Mouse (Mus musculus) limb, embryonic 11.5 days (tissue): ENCODE measurements around the gene Gen1. TPM values are rescaled to one million over a fixed set of nuclear protein-coding genes. Genes with fewer than 3 reads are reported as not detected.

ENCODE experiments used
- ATAC-seq: fragments of 200-750 bp; cut with Nextera tagmentation; 2 replicates; pipeline ENCODE4 v1.8.0; 2017; ENCODE audit warnings: low read depth; ENCODE audit not compliant: insufficient number of reproducible peaks, low FRiP score, low TSS enrichment
- DNase-seq: peaks from one replicate; pipeline ENCODE4 v3.0.0-alpha.2; 2015; ENCODE audit warnings: low spot score
- H3K27ac ChIP-seq: fragments of 300-500 bp; sonication (generic); replicated peaks from 2 replicates; pipeline ENCODE4 v1.5.1; 2014; ENCODE audit warnings: low read depth, mild to moderate bottlenecking, low read length
- H3K27me3 ChIP-seq: fragments of 300-500 bp; sonication (generic); 2 replicates; pipeline ENCODE4 v1.6.1; 2014; ENCODE audit warnings: mild to moderate bottlenecking, low read length, mixed read lengths; ENCODE audit not compliant: control insufficient read depth, insufficient read depth
- H3K36me3 ChIP-seq: fragments of 300-500 bp; sonication (generic); 2 replicates; pipeline ENCODE4 v1.6.1; 2014; ENCODE audit warnings: mild to moderate bottlenecking, low read length, moderate library complexity, mixed read lengths; ENCODE audit not compliant: control insufficient read depth, insufficient read depth
- H3K4me1 ChIP-seq: fragments of 300-500 bp; sonication (generic); 2 replicates; pipeline ENCODE4 v1.6.1; 2014; ENCODE audit warnings: low read length, mixed read lengths; ENCODE audit not compliant: control insufficient read depth, insufficient read depth
- H3K4me2 ChIP-seq: fragments of 300-500 bp; sonication (generic); 2 replicates; pipeline ENCODE4 v1.6.1; 2014; ENCODE audit warnings: low read depth, mild to moderate bottlenecking, moderate library complexity; ENCODE audit not compliant: severe bottlenecking
- H3K4me3 ChIP-seq: fragments of 300-500 bp; sonication (generic); 2 replicates; pipeline ENCODE4 v1.5.1; 2014; ENCODE audit warnings: low read depth, low read length
- H3K9ac ChIP-seq: fragments of 300-500 bp; sonication (generic); 2 replicates; pipeline ENCODE4 v1.6.1; 2014; ENCODE audit warnings: mild to moderate bottlenecking, low read length
- H3K9me3 ChIP-seq: fragments of 300-500 bp; sonication (generic); 2 replicates; pipeline ENCODE4 v1.6.1; 2016; ENCODE audit warnings: low read length; ENCODE audit not compliant: control insufficient read depth
- WGBS: fragments of 180-500 bp; shearing (Covaris S2); extraction: QIAGEN DNeasy Blood & Tissue Kit; methylation state at CpG from one replicate; pipeline ENCODE4 v1.1.7; 2014; 5-methylcytosine and 5-hydroxymethylcytosine counted together
- polyA plus RNA-seq: library from polyadenylated mRNA; unstranded; fragments of >200 nt; fragmentation: Nextera tagmentation; extraction: Ambion mirVana; gene quantifications from 2 replicates; pipeline ENCODE4 v1.2.1, GENCODE M21; 2014

Gene Gen1
- polyA plus RNA-seq, 1 experiment from 2014 or later: 14.9 TPM

GRCm38 (mm10) chr12:11221524-11222330 is 43.9 kb downstream of the Gen1 start:
- peaks cover 4% of the 10 kb centered on the region; the same call in 1 of the 2 replicates for H3K4me1 ChIP-seq
- no peaks in the 10 kb centered on the region for H3K36me3 ChIP-seq
- ATAC-seq (peak; percentile 90), DNase-seq (peak; percentile 75)
- 0 out of 2 replicates have a peak overlapping the region, but pooled peaks have one; percentile 24 for H3K9ac ChIP-seq
- H3K4me3 ChIP-seq: no peak overlapping the region
- peak overlapping the region; percentile 70 for H3K27ac ChIP-seq
- no peaks in the 10 kb centered on the region for H3K27me3 ChIP-seq
- H3K4me2 ChIP-seq: no peak overlapping the region; the same call in 1 of the 2 replicates
- no peaks in the 10 kb centered on the region for H3K9me3 ChIP-seq
- WGBS: 31% methylated on average over 20 of the region's 20 CpGs

- Histone ChIP-seq H3K4me2 (no peak overlapping the region), H3K9me3 (no peaks in the 10 kb centered on the region), H3K36me3 (no peaks in the 10 kb centered on the region), H3K4me1 (peaks cover 4% of the 10 kb centered on the region; the same call in 1 of the 2 replicates), H3K9ac (no peak overlapping the region), H3K27me3 (no peaks in the 10 kb centered on the region), H3K4me3 (no peak overlapping the region), H3K27ac (no peak overlapping the region)
- ATAC-seq: no peak
- WGBS: 38% methylated on average over 7 of the region's 7 CpGs
- no peak for DNase-seq
Measured at GRCm38 (mm10) chr12:11217726-11218250, 47.8 kb downstream of the Gen1 start.

- no peak overlapping the region for H3K27ac ChIP-seq
- peaks cover 1% of the 10 kb centered on the region; the same call in 1 of the 2 replicates for H3K4me1 ChIP-seq
- no peak for DNase-seq
- H3K27me3 ChIP-seq: no peaks in the 10 kb centered on the region
- no peak overlapping the region for H3K4me3 ChIP-seq
- no peak for ATAC-seq
- 75% methylated on average over 3 of the region's 3 CpGs for WGBS
- no peaks in the 10 kb centered on the region for H3K36me3 ChIP-seq
- H3K9ac ChIP-seq: no peak overlapping the region
- no peaks in the 10 kb centered on the region for H3K9me3 ChIP-seq
- no peak overlapping the region for H3K4me2 ChIP-seq
Measured at GRCm38 (mm10) chr12:11216454-11216853, 49.1 kb downstream of the Gen1 start.

DNA sequence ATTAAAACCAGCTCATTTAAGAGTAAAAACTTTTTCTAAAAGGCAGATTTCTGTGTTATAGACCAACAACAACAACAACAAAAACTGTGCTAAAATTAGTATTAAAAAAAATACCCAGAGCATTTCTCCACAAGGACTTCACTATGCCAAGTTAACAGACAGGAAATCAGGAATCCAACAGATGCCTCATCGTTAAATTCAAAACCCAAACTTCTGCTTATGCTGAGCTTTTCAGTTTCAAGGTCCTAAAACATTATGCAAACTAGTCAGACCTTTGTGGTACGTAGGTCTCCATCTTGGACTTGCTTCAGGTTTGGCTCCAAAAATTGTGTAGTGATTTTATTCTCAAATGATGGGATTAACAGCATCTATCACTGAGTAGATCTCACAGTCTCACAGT is 50.0 kb downstream of the Gen1 start:
- no peaks in the 10 kb centered on the region for H3K36me3 ChIP-seq
- DNase-seq: no peak
- no peaks in the 10 kb centered on the region for H3K4me1 ChIP-seq
- H3K9ac ChIP-seq: no peak overlapping the region
- no peak overlapping the region for H3K27ac ChIP-seq
- WGBS: 91% methylated on average over 2 of the region's 2 CpGs
- H3K9me3 ChIP-seq: no peaks in the 10 kb centered on the region
- no peak overlapping the region for H3K4me2 ChIP-seq
- no peak for ATAC-seq
- no peaks in the 10 kb centered on the region for H3K27me3 ChIP-seq
- H3K4me3 ChIP-seq: no peak overlapping the region

DNA sequence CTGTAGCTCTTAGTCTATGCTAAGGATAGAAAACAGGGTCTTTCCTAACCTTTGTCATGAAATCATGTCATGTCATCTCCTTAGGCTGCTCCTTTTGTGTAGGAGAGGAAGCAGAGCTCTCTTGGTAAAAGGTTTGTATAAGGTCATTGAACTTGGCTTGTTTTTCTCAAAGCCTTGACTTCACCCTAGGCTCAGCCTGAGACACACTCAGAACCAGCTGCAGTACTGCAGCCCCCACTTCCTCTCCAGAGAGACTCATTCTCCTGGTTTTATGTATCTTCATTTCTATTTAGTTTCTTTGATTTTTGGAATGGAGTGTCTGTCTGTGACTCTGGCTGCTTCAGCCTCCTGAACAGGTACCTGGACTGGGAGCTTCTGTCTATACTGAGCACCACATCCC is 50.8 kb downstream of the Gen1 start:
- H3K27ac ChIP-seq: no peak overlapping the region
- ATAC-seq (no peak), DNase-seq (no peak)
- no peak overlapping the region for H3K4me2 ChIP-seq
- H3K4me1 ChIP-seq: no peaks in the 10 kb centered on the region
- no peaks in the 10 kb centered on the region for H3K9me3 ChIP-seq
- H3K27me3 ChIP-seq: no peaks in the 10 kb centered on the region
- H3K9ac ChIP-seq: no peak overlapping the region
- no peaks in the 10 kb centered on the region for H3K36me3 ChIP-seq
- no peak overlapping the region for H3K4me3 ChIP-seq

DNA sequence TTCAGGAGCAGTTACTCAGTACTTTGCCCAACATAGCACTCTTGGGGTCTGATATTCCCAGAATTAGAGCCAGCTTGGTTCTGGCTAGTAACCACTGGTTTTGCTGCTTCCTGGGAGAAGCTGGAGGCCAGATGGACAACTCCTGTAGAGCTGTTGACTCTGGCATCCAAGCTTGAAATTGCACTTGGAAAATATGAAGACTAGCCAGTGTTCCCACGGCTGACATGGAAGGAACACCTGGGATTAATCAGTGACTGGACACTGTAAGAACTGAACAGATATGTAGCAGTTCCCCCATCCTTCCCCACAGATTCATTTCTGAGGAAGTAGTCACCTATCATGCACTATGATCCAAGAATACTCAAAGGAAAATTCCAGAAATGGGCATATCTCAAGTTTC is 52.7 kb downstream of the Gen1 start:
- no peak overlapping the region for H3K4me2 ChIP-seq
- 54% methylated on average over 1 of the region's 1 CpGs for WGBS
- no peak for ATAC-seq

GRCm38 (mm10) chr12:11210361-11210760 is 55.2 kb downstream of the Gen1 start:
- Histone ChIP-seq H3K9me3 (no peaks in the 10 kb centered on the region), H3K36me3 (no peaks in the 10 kb centered on the region), H3K4me1 (no peaks in the 10 kb centered on the region), H3K27me3 (no peaks in the 10 kb centered on the region), H3K27ac (no peak overlapping the region), H3K4me3 (no peak overlapping the region), H3K9ac (no peak overlapping the region), H3K4me2 (no peak overlapping the region)
- 55% methylated on average over 3 of the region's 3 CpGs for WGBS
- no peak for DNase-seq
- ATAC-seq: no peak

More for the DNA sequence above, 52.7 kb downstream of the Gen1 start:
- H3K27me3 ChIP-seq: no peaks in the 10 kb centered on the region
- no peak overlapping the region for H3K27ac ChIP-seq
- DNase-seq: no peak
- no peaks in the 10 kb centered on the region for H3K9me3 ChIP-seq
- H3K4me3 ChIP-seq: no peak overlapping the region
- H3K9ac ChIP-seq: no peak overlapping the region
- H3K4me1 ChIP-seq: no peaks in the 10 kb centered on the region
- no peaks in the 10 kb centered on the region for H3K36me3 ChIP-seq

DNA sequence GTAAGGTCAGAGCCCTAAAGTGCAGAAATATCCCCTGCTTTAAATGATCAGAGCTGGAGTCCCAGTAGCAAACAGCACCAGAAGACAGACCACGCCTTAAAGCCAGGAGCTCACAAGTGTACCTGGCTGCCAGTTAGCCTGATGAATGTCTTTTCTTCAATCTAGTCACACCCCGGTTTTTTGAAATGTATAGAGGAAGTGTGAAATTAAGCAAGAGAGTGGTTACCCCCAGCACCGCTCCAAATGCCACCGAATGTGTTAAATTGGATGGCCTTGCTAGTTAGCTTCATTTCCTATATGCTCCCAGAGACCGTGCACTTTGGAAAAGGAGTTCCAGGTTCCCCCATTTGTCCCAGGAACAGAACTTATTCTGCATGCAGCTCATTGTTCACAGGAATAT is 56.0 kb downstream of the Gen1 start:
- Histone ChIP-seq H3K9ac (no peak overlapping the region), H3K9me3 (no peaks in the 10 kb centered on the region), H3K36me3 (no peaks in the 10 kb centered on the region), H3K4me3 (no peak overlapping the region), H3K27ac (no peak overlapping the region), H3K4me2 (no peak overlapping the region), H3K27me3 (no peaks in the 10 kb centered on the region), H3K4me1 (no peaks in the 10 kb centered on the region)
- 26% methylated on average over 5 of the region's 5 CpGs for WGBS
- no peak for ATAC-seq
- DNase-seq: no peak
